Mouse (Mus musculus) liver, adult (tissue): ENCODE results near the gene Baz1b.

Source experiments
- GATA4 ChIP-seq: IDR thresholded peaks from 2 replicates; pipeline ENCODE4 v1.6.1; 2014; ENCODE audit warnings: mild to moderate bottlenecking, low read length; ENCODE audit not compliant: insufficient replicate concordance

The Baz1b gene

DNA sequence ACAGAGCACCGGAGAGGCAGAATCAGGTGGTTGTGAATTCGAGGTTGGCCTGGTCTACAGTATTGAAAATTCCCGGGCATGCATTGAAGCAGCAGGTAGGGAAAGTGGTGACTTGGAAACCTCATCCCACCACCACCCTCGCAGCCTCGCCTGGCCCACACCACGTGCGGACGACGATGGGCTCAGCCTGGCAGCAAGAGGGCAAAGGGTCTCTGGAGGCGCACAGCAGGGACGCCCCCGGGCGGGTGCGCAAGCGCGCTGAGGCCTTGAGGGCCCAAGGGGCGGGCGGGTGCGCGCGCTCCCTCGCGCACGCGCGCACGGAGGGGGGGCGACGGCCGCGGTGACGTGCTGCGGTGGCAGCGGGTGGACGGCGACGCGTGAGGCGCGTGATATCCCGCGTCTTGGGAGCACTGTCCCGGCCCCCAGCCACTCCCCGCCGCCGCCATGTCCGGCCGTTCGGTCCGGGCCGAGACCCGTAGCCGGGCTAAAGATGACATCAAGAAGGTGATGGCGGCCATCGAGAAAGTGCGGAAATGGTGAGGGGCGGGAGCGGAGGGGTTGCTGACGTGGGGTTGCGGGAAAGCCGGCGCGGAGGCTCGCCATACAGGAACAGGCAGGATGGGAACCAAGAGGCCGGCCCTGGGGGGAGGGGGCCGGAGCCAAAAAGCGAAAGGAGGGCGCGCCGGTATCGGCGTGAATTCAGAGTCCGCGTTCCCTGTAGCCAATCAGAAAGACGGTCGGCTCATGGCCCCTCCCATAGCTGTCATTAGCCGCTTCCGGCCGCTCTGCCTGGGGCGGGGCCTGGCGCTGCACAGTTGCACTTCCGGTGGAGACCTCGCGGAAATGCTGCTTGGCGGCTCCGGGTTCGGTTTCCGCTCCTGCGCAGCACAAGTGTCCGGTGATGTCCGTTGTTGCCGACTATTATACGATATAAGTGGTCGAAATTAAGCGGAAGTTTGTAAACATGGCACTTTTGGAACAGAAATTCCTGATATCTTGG lies 18.7 kb upstream of the Baz1b start, which contains the start of gene Bcl7b:
TSS of gene Bcl7b (plus strand) at position 221 of the 1,000 bp plus-strand sequence.
- no peak for TF ChIP-seq GATA4

- TF ChIP-seq GATA4, result no peak
Observed at GRCm38 (mm10) chr5:135169479-135169878, 17.6 kb upstream of the Baz1b start.

GRCm38 (mm10) chr5:135171688-135172220 lies 15.3 kb upstream of the Baz1b start:
- TF ChIP-seq GATA4, result no peak

DNA sequence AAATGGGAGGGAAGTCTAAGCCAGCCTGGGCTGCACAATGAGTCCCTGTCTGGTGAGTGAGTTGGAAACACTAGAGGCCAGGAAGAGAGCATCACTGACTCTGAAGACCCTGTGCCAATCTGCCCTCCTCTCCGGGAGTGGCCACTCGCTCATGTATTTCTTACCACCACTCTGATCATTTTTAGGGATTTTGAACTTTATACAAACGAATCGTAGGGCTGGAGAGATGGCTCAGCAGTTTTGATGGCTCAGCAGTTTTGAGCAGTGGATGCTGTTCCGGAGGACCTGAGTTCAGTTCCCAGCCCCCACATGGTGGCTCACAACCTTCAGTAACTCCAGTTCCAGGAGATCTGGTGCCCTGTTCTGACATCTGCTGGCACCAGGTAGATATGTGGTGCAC lies 14.1 kb upstream of the Baz1b start:
- no peak for TF ChIP-seq GATA4

DNA sequence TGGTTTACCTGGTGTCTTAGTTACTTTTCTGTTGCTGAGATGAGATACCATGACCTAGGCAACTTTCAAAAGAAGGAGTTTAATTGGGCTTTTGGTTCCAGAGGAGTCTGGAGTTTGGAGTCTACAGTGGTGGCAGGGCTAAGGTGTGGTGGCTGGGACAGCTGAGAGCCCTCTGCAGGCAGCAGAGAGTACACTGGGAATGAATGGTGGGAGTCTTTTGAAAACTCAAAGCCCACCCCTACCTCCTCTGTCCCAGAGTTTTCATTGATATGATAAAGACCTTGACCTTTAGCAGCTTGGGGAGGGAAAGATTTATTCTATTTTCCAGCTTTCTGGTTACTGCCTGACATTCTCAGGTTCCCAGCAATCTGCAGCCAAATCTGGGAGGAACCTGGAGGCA lies 12.0 kb upstream of the Baz1b start:
- no peak for TF ChIP-seq GATA4

- no peak for TF ChIP-seq GATA4
Observed at GRCm38 (mm10) chr5:135178523-135178922, 8.5 kb upstream of the Baz1b start.

DNA sequence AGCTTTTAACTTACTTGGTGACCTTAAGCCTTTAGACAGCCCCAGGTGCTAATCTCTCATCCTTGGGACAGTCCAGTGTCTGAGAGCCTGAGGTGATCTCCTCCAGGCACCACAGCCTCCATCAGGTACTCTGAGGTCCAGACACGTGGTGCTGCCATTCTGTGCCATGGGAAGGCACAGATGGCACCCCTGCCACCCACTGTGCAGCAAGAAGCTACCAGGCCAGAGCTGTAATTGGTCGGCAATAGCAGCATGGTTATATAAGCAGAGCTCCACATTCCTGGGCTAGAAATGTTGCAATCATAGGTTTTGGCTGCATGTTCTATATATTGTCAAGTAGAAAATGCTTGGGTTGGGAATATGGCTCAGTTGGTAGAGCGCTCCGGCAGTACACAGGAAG lies 8.1 kb upstream of the Baz1b start:
- TF ChIP-seq GATA4, result no peak

- no peak for TF ChIP-seq GATA4
Observed at GRCm38 (mm10) chr5:135179616-135180015, 7.4 kb upstream of the Baz1b start.

- no peak for TF ChIP-seq GATA4
Observed at GRCm38 (mm10) chr5:135180796-135181195, 6.3 kb upstream of the Baz1b start.

GRCm38 (mm10) chr5:135181776-135182175 lies 5.3 kb upstream of the Baz1b start:
- no peak for TF ChIP-seq GATA4

DNA sequence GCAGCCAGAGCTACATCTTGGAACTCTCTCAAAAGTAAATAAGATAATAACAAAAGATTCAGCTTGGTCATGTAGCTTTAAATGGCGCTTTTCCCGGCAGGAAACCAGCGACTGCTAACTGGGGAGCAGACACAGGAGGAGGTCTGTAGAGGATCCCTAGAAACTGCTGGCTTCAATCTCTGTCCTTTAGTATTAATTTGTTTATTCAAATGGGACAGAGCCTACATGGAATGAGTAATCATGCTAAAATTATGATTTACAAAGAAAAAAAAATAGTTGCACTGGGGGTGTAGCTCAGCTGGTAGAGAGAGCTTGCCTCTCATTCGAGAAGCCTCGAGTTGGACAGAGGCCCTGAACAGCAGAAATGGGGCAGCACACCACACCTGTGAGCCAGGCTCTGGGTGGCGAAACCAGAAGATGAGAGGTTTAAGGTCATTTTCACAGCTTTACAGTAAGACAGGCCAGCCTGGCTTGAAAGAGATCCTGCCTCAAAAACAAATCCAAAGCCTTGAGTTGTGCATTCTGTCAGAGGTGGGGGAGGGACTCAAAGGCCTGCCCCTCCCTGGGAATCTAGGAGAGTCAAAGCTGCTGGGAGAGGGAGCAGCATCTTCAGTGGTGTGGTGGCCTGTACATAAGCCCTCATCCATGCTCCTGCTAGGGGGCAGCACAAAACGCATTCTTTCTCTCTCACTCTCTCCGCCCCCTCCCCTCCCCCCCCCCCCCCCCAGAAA lies 3.8 kb upstream of the Baz1b start:
- TF ChIP-seq GATA4, result no peak

GRCm38 (mm10) chr5:135185016-135185415 lies 2.0 kb upstream of the Baz1b start:
- TF ChIP-seq GATA4, result no peak

GRCm38 (mm10) chr5:135185596-135185995 lies 1.5 kb upstream of the Baz1b start:
- TF ChIP-seq GATA4, result no peak

DNA sequence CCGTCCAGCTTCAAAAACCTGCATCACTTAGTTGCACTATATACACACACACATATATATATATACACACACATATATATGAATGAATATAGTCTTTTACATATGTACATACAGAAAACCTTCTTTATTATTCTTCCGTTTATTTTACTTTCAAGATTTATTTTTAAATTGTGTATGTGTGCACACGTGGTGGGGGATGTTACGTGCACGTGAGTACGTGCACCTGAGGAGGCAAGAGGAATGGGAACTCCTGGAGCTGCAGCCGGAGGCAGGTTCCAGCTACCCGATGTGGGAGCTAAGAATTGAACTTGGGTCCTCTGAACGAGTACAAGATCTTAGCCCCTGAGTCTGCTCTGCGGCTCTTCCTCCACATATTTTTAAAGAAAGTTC lies 838 bp upstream of the Baz1b start:
- no peak for TF ChIP-seq GATA4

DNA sequence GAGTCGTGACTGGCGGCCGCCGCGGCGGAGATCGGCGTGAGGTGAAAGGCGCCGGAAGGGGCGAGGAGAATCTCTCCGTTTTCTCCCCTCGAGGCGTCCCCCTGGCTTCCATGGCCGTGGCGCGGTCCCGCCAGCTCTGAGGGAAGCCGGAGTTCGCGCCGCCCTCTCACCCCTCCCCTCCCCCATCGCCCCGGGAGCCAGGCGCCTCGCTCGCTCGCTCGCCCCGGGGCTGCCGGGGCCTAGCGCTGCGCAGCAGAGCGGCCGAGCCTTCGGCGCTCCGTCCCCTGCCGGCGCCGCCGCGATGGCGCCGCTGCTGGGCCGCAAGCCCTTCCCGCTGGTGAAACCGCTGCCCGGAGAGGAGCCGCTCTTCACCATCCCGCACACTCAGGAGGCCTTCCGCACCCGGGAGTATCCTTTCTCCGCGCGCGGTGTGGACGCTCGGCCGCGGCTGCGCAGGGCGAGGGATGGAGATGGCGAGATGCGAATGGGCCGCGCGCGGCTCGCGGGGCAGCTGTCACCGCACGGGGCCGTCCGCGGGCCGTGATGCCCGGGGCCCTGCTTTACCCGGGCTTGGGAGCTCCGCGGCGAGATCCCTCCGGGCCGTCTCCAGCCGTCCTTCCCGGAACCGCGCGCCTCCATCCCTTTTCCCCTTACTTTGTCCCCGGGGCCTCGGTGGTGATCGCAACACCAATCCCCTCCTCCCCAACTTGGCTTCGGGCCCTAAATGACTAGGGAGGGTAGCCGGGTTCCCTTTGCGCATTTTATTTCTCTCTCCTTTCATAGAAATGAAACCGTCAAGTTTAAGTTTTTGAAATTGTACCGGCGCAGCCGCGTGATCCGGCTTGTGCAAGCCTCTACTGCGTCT lies 517 bp downstream of the Baz1b start:
- TF ChIP-seq GATA4, result peak; percentile 83; the same call in 1 of the 2 replicates
